Mouse (Mus musculus): Measurements from ENCODE around the gene Arhgap29.

GRCm38 (mm10) chr3:121953433-121954161, 1.3 kb downstream of the Arhgap29 start:
- no peak for TF ChIP-seq CTCF (IDR thresholded peaks at IDR 0.05; ENCODE audit: low read depth, low read length)
- TF ChIP-seq GATA1 (IDR thresholded peaks at IDR 0.05; ENCODE audit: borderline replicate concordance, low read length): no peak
- TF ChIP-seq POLR2AphosphoS5 (IDR thresholded peaks at IDR 0.05; ENCODE audit: insufficient replicate concordance, low read depth, low read length): no peak
- TF ChIP-seq TAL1 (conservative IDR thresholded peaks at IDR 0.05; ENCODE audit: low read depth, low read length): no peak

Measured in G1E (cell line).